Mouse (Mus musculus) Patski (cell line): ENCODE measurements around the gene 4930562C15Rik. TPM values are rescaled to one million over a fixed set of nuclear protein-coding genes. Genes with fewer than 3 reads are reported as not detected.

Experiments
- ATAC-seq: fragments of 100-300 bp; one replicate; pipeline ENCODE4 v1.8.0; 2021
- CTCF ChIA-PET: fragments of 350-600 bp; sonication (Branson Sonifier 250); formaldehyde crosslinking; loops from one replicate; lab custom pipeline; 2022; ENCODE audit warnings: inconsistent platforms; lab: Charles Lee
- POLR2A ChIA-PET: fragments of 350-600 bp; sonication (Branson Sonifier 250); formaldehyde crosslinking; loops from one replicate; lab custom pipeline; 2022; ENCODE audit warnings: antibody characterized with exemption, inconsistent platforms; lab: Charles Lee
- DNase-seq: peaks from one replicate; pipeline ENCODE4 v3.0.0-alpha.2; 2011; ENCODE audit warnings: low read depth, low spot score
- H3K27me3 ChIP-seq: fragments of 371-371 bp; one replicate; pipeline ENCODE4 v1.5.1; 2021
- CTCF ChIP-seq: fragments of 100-300 bp; IDR thresholded peaks from one replicate; pipeline ENCODE4 v1.5.1; 2021
- in situ Hi-C: fragments of 300-500 bp; cut with MboI; formaldehyde crosslinking; loops from 3 replicates; pipeline ENCODE4 v1.11.1; 2018; ENCODE audit warnings: low pct_unique_long_range_greater_than_20kb, mixed read lengths
- polyA plus RNA-seq: library from polyadenylated mRNA; unstranded; gene quantifications from one replicate; pipeline ENCODE4 v1.2.3, GENCODE M21; 2021

Gene 4930562C15Rik
- polyA plus RNA-seq, 1 experiment from 2014 or later = 0.89 TPM

DNA sequence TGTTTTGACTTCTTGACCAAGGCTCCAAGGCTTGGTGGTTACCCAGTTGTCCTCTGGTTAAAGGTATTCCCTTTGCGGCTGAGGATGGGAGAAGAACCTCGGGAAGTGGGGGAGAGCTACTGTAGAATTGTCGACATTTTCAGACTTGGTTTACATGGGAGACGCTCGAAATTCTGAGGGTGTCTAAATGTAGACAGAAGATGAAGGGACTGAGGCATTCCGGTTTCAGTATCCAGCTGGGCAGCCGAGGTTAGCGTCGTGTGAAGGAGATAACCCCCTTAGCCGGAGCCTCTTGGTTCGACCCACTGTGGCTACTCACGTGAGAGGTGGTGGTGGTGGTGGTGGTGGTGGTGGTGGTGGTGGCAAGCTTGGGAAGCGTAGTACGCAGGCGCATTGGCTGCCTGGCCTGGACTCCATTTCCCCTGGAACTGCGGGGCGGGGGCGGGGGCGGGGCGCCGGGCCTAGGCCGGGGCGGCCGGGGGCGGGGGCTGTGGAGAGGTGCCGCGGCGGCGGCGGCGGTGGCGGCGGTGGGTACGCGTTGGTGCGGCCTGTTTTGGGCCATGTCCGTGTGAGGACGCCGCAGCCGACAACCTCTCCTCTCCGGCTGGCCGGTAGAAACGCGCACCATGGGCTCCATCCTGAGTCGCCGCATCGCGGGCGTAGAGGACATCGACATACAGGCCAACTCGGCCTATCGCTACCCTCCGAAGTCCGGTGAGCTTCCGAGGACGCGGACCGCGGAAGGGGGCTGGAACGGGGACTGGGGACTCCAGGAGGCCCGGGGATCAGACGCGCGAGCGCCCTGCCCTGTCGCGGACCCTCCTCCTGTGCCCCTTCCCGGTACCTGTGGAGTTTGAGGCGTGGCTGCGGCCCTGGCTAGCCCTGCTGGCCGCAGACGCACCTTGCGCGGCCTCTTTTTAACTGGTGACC lies 50.8 kb downstream of the 4930562C15Rik start, which contains the start of gene Mgrn1:
Gene Mgrn1, plus strand, starts transcription at position 490 of the 930 bp plus-strand sequence.
- in situ Hi-C loops = no loop called here
- POLR2A ChIA-PET = interaction anchor here (0.6 to 2.9 kb wide), 2 partner anchors 27 to 238 kb away, joined by 3 to 8 read pairs; no protein-coding TSS in a partner anchor
- DNase-seq = peak; percentile 67
- no peak for TF ChIP-seq CTCF
- CTCF ChIA-PET = interaction anchor here (0.9 to 4.7 kb wide), 2 partner anchors 21 to 27 kb away, joined by 3 to 24 read pairs; no protein-coding TSS in a partner anchor
- peak; percentile 52 for ATAC-seq
- no peaks in the 10 kb centered on the region for H3K27me3 ChIP-seq

DNA sequence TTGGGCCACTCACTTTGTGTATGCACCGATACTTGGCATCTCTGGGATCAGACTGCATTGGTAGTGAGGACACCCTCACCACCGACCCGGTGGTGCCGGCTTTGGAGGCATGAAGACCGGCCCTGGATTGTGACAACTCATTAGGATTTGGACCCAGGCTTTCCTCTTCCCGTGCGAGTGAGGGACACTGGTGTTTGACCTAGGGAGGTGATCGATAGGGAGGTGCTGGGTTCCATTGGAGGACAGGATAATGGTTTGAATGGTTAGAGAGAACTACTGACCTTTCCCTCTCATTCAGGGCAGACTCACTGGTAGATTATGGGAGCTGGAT lies 51.4 kb downstream of the 4930562C15Rik start:
- ATAC-seq = peak; percentile 60
- no peak for DNase-seq
- in situ Hi-C loops = no loop called here
- CTCF ChIA-PET = interaction anchor here (4.7 kb wide), 1 partner anchor 27 kb away, joined by 24 read pairs; no protein-coding TSS in a partner anchor
- TF ChIP-seq CTCF = no peak
- no peaks in the 10 kb centered on the region for H3K27me3 ChIP-seq
- POLR2A ChIA-PET = interaction anchor here (1.2 to 2.9 kb wide), 2 partner anchors 8 to 27 kb away, joined by 3 to 8 read pairs; no protein-coding TSS in a partner anchor

DNA sequence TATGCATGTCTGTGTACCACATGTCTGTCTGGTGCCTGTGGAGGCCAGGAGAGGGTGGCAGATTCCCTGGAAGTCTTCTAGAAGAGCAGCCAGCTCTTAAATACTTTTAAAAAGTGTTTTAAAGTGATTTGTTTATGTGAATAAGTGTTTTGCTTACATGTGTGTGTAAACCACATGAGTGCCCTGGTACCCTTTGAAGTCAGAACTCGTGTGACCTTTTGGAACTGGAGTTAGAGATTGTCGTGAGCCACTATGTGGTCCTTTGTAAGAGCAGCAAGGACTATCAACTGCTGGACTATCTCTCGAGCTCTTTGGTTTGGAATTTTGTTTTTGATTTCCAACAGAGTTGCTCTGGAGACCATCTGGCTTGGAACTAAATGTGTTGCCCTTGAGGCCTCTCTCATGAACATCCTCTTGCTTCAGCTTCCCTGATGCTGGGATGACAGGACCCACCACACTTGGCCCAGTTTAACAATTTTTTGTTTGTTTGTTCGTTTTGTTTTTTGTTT lies 55.0 kb downstream of the 4930562C15Rik start:
- POLR2A ChIA-PET = interaction anchor here (0.7 to 2.6 kb wide), 3 partner anchors 10 to 70 kb away, joined by 3 to 9 read pairs (median 4); partner anchors contain the start of gene Ubald1
- no peak for ATAC-seq
- in situ Hi-C loops = no loop called here
- no peak for TF ChIP-seq CTCF
- DNase-seq = no peak
- H3K27me3 ChIP-seq = no peaks in the 10 kb centered on the region
- CTCF ChIA-PET = interaction anchor here (1.1 to 4.7 kb wide), 4 partner anchors 10 to 23 kb away, joined by 3 to 24 read pairs (median 4); no protein-coding TSS in a partner anchor

DNA sequence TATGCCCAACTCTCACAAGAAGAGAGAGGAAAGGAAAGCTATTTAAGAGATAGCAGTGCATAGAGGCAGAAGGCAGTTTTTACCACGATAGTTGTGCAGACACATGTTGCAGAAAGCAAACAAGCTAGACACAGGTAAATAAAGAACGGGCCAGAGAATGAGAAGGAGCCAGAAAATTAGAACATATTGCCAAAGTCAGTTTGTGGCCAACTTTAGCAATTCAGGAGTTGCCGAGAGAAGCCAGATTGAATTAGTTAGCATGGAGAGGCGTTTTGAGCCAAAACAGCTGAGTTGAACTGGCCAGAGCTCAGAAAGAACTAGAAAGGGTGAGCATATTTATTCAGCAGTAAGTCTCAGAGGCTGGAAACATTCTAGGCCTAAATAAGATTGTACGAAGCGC lies 57.0 kb downstream of the 4930562C15Rik start:
- ChIA-PET CTCF (interaction anchor here (1.2 kb wide), 1 partner anchor 21 kb away, joined by 5 read pairs; no protein-coding TSS in a partner anchor), POLR2A (no interaction called here)
- DNase-seq (no peak), ATAC-seq (no peak)
- TF ChIP-seq CTCF = no peak
- in situ Hi-C loops = no loop called here
- H3K27me3 ChIP-seq = no peaks in the 10 kb centered on the region

DNA sequence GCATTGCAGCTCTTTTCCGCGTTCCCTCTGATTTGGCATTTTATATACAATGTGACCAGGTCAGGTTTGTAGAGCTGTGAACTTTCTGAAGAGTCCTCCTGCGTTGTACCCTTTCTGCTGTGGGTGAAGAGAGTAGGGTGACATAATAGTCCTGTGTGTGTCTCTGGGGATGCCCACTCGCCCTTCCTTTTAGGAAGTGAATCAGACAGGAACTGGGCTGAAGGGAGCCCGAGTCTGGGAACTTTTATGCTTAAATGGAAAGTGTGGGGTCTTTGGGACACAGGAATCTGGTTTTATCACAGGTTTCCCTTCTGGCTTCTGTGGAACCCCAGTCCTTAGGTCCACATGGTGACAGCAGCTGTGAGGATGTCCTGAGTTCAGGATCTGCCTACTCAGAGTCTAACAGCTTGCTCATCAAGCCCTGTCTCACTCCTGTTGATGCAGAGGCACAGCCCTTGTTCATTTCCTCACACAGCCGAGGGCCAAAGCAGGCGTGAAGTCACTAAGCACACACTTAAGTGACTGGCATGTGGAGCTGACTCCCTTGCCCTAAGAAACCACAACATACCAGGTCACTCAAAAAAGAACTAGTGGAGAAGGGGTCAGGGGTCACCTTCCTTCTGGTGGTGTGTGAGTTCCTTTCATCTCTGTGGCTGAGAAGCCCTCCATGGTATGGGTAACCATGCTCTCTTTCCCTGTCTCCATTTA lies 59.1 kb downstream of the 4930562C15Rik start:
- no peak for ATAC-seq
- no peak for DNase-seq
- H3K27me3 ChIP-seq = no peaks in the 10 kb centered on the region
- TF ChIP-seq CTCF = no peak
- CTCF ChIA-PET = no interaction called here
- in situ Hi-C loops = no loop called here
- POLR2A ChIA-PET = interaction anchor here (1.0 kb wide), 1 partner anchor 14 kb away, joined by 3 read pairs; the partner anchor contains the start of gene Ubald1

DNA sequence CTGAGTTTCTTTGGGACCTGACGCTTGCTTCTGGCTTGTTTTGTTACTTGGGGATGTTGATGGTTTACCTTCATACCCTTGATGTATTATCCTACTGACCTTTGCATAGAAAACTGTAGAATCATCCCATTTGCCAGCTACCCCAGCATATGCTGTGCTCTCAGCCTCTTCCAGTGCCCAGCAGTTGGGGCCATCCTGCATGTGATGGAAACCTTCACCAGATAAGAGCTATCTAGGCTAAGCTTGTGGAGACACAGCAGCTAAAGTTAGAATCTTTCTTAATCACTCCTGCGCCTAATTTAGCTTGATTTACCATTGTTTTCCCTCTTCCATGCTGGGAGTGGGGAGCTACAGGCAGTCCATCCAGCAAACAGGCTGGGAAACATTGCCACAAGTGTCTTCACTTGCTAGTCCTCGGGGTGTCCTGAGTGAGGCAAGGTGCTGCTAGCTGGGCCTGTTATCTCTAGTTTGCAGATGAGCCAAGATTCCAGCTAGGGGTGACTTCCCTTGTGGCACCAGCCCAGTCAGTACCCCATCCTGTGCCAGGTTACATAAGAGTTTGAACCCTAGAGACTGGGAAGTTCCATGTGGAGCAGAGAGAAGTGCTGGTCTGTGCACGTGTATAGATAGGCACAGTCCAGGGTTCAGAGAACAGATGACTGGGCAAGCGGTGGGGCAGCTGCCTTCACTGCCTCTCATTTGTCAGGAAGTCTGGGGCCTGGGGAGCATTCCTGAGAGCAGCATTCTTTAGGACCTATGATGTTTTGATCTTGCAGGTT lies 61.2 kb downstream of the 4930562C15Rik start:
- peak; percentile 78 for ATAC-seq
- no peak for TF ChIP-seq CTCF
- CTCF ChIA-PET = interaction anchor here (1.0 kb wide), 1 partner anchor 9 kb away, joined by 3 read pairs; no protein-coding TSS in a partner anchor
- in situ Hi-C loops = no loop called here
- no peaks in the 10 kb centered on the region for H3K27me3 ChIP-seq
- POLR2A ChIA-PET = interaction anchor here (1.0 to 1.7 kb wide), 4 partner anchors 9 to 31 kb away, joined by 3 to 7 read pairs (median 4); no protein-coding TSS in a partner anchor
- DNase-seq = no peak

DNA sequence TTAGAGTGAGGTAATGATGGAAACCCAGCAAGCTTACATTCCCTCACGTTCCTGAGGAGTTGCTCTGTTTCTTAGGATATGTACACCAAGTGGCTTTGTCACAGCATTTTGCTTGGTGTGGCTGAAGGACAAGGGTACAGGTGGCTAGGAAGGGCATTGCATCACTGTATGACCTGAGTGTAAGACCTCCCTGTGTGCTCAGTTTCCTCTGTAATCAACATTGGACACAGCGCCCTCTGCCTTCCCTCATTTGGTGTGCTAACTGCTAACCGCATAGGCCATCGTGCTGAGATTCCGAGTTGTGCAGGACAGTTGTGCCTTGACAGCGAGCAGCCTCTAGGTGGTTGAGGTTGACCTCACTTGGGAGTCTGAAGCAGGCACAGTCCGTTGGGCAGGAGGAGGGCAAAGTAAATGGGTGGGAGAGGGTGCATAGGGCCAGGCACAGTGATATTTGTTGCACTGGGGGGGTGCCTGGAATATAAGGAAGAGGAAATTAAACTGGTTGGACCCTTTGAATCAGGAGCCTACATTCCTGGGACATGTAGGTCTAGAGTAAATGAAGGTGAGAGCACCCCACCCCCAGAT lies 62.0 kb downstream of the 4930562C15Rik start:
- in situ Hi-C loops = no loop called here
- CTCF ChIA-PET = no interaction called here

DNA sequence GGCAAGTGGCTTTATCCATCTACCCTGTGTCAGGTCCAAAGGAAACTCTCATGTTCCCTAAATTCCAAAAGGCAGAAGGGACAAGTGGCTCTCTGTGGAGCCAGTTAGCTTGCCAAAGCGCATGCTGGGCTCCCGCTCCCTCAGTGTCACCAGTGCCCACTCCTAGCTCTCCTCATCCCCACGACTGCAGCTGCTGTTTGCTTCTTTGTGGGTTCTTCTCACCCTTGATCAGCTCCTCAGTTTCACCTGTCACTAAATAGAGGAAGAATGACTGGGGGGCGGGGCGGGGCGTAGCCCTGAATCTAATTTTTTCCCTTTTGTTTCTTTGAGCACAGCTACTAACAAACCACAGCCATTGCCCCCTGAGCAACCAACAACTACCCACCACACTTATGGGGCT lies 63.7 kb downstream of the 4930562C15Rik start:
- ChIA-PET CTCF (interaction anchor here (1.2 to 1.7 kb wide), 2 partner anchors 11 to 14 kb away, joined by 3 to 7 read pairs; no protein-coding TSS in a partner anchor), POLR2A (no interaction called here)
- DNase-seq (no peak), ATAC-seq (no peak)
- H3K27me3 ChIP-seq = no peaks in the 10 kb centered on the region
- TF ChIP-seq CTCF = no peak
- in situ Hi-C loops = no loop called here

More for the DNA sequence above, 62.0 kb downstream of the 4930562C15Rik start:
- TF ChIP-seq CTCF = no peak
- H3K27me3 ChIP-seq = no peaks in the 10 kb centered on the region
- DNase-seq (no peak), ATAC-seq (no peak)
- POLR2A ChIA-PET = interaction anchor here (1.7 kb wide), 1 partner anchor 15 kb away, joined by 7 read pairs; no protein-coding TSS in a partner anchor

DNA sequence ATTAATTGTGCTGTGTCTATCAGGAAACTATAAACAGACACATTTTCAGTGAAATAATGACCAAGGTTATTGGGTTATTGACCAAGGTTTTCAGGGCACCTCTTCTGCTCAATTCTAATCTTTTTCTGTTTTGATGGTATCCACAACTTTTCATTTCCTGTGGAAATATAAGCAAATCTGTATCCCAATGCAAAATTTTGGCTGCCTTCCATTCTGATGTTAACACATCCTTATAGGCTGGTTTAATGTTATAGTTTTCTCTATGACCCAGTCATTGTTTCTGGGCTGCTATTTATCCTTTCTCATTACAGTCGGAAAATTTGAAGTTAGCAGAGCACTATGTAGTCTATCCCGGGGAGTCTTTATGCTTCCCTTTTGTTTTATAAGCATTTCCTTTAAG lies 64.5 kb downstream of the 4930562C15Rik start:
- POLR2A ChIA-PET = no interaction called here
- CTCF ChIA-PET = interaction anchor here (1.1 to 1.7 kb wide), 2 partner anchors 10 to 14 kb away, joined by 3 to 7 read pairs; no protein-coding TSS in a partner anchor
- no peak for TF ChIP-seq CTCF
- no peaks in the 10 kb centered on the region for H3K27me3 ChIP-seq
- DNase-seq (no peak), ATAC-seq (no peak)
- in situ Hi-C loops = no loop called here
